Mouse (Mus musculus) G1E-ER4 (cell line): ENCODE data around the gene Lrch3. TPM values are rescaled to one million over a fixed set of nuclear protein-coding genes. Genes with fewer than 3 reads are reported as not detected.

Experiments used
- GATA1 ChIP-seq: IDR thresholded peaks from one replicate; pipeline ENCODE4 v1.8.0; 2012; ENCODE audit warnings: low read length, inconsistent platforms
- polyA plus RNA-seq: library from polyadenylated mRNA; stranded (reverse); fragments of >175 nt; gene quantifications from 2 replicates; pipeline ENCODE4 v1.2.3, GENCODE M21; 2012

Lrch3 gene
- polyA plus RNA-seq, 1 experiment: 11.8 TPM

- TF ChIP-seq GATA1: no peak
Measured at GRCm38 (mm10) chr16:32901360-32902050, 12.4 kb upstream of the Lrch3 start.

- TF ChIP-seq GATA1: no peak
Measured at GRCm38 (mm10) chr16:32902051-32902428, 11.9 kb upstream of the Lrch3 start.

GRCm38 (mm10) chr16:32906186-32906585 lies 7.7 kb upstream of the Lrch3 start:
- TF ChIP-seq GATA1: no peak

GRCm38 (mm10) chr16:32906727-32907126 lies 7.2 kb upstream of the Lrch3 start:
- TF ChIP-seq GATA1: peak; percentile 16

DNA sequence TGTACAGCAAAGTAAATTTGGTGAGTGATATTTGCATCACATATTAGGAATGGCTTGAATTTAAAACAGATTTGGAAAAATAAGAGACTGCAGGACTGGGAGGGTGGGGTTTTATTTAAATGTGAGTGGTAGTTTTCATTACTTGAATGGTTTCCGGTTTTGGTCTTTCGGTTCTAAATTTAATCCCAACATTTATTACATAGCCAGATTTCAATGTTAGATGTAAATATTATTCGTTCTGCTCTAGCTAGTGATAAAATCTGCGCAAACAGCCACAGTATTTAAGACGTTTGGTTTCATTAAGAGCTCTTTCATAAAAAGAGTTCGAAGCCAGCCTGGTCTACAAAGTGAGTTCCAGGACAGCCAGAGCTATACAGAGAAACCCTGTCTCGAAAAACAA lies 688 bp upstream of the Lrch3 start:
- TF ChIP-seq GATA1: no peak

GRCm38 (mm10) chr16:32915292-32916068 lies 1.6 kb downstream of the Lrch3 start:
- no peak for TF ChIP-seq GATA1

DNA sequence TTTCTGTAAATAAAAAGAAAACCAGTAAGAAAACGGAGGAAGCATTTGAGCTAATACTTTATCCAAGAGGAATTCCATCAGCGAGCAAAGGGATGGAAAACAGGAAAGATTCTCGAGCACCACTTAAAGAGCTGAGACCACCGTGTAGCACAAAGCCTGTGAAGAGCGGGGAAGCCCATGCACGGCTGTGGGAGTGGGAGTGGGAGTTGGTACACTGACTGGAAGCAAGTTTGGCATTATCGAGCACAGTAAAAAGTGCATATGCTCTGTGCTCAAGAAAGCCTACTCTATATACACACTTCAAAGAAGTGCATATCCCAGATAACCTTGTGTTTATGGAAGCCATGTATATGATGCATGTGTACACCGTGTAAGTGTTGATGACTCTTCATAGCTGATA lies 13.1 kb downstream of the Lrch3 start:
- no peak for TF ChIP-seq GATA1

GRCm38 (mm10) chr16:32929918-32930317 lies 16.0 kb downstream of the Lrch3 start:
- TF ChIP-seq GATA1: no peak

- no peak for TF ChIP-seq GATA1
Measured at GRCm38 (mm10) chr16:32934470-32934869, 20.6 kb downstream of the Lrch3 start.

DNA sequence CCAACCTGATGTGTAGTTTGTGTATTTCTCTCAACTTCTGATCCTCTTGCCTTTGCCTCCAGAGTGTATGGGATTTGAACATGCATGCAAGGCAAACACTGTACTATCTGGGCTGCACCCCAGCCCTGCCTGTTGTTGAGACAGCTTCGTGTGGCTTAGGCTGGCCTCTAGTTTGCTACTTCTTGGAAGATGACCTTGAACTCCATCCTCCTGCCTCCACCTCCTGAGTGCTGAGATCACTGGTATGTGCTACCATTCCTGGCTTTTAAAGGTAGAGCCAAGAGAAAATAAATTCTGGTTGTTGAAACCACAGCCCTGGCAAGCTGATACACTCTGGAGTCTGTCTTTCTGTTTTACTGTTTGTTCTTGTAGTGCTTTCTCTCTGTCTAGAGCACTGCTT lies 21.2 kb downstream of the Lrch3 start:
- no peak for TF ChIP-seq GATA1

DNA sequence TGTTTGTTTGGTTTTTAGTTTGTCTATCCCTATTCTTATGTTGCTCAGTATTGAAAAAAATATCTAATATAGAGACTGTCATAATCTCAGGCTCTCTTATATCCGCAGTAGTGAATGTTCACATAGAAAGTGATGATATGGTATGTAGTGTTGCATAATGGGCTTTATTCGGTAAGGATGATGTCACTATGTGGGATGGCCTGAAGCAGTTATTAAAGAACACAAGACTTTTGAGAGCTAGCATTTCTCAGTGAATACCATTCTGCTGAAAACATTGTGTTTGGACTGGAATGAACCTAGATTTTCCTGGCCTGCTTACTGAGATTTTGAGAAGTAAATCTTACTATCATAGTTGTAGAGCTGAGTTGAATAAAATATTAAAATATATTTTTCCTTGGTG lies 23.5 kb downstream of the Lrch3 start:
- no peak for TF ChIP-seq GATA1

DNA sequence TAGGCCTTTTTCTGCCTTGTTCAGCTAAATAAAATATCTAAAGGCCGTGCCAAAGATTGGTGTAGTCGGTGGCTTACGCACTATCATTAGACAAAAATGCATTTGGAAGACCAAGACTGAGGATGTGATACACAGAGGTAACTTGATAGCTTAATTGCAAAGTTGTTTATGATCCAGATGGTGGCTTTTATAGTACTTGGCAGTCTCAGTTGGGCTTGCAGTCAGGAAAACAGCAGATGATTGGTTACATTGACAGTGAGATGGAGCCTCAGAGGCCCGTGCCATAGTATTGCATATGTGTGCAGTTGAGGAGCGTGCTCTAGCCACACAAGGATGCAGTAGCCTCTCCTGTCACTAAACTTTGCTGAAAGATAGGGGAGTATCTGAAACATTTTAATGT lies 28.8 kb downstream of the Lrch3 start:
- no peak for TF ChIP-seq GATA1

- no peak for TF ChIP-seq GATA1
Measured at GRCm38 (mm10) chr16:32945379-32945778, 31.5 kb downstream of the Lrch3 start.

GRCm38 (mm10) chr16:32948016-32948415 lies 34.1 kb downstream of the Lrch3 start:
- no peak for TF ChIP-seq GATA1

DNA sequence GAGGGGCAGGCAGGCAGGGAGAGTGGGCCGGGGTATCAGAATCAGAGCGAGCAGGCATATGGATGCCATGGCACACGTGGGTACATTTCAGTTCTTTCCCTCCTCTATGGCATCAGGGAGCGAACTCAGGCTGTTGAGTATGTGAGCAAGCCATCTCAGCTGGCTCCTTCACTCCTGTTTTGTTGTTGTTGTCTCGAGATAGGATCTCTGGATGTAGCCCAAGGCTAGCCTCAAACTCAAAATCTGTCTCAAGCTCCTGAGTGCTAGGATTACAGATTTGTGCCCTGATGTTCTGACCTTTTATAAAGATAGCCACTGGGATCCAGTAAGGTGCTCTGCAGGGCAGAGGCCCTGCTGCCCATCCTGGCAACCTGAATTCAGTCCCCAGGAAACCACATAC lies 34.8 kb downstream of the Lrch3 start:
- TF ChIP-seq GATA1: no peak

GRCm38 (mm10) chr16:32949281-32949680 lies 35.4 kb downstream of the Lrch3 start:
- TF ChIP-seq GATA1: no peak

DNA sequence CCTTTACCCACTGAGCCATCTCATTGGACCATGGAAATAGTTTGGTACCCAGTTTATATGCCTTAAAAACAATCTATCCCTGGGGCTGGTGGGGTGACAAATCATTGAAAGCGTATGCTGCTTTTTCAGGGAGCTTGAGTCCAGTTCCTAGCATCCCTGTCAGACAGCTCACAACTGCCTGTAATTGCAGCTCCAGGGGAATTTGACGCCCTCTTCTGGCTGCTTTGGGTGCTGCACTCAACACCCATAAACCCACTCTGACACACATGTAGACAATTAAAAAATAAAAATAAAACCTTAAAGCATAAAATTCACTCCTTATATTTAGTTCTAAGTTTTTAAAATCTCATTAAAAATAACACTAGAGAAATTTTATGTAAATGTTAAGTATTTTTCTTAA lies 37.2 kb downstream of the Lrch3 start:
- TF ChIP-seq GATA1: no peak
